Mouse (Mus musculus) brain, embryonic 14.5 days (tissue): Measurements from ENCODE around the gene Ptprcap.

Experiments
- CTCF ChIP-seq: fragments of 200-500 bp; IDR thresholded peaks from 2 replicates; pipeline ENCODE4 v1.5.1; 2012; ENCODE audit warnings: inconsistent platforms, mild to moderate bottlenecking, moderate library complexity, borderline replicate concordance; ENCODE audit not compliant: insufficient read depth, insufficient read length; ENCODE audit errors: extremely low read depth
- POLR2A ChIP-seq: fragments of 200-500 bp; IDR thresholded peaks from 2 replicates; pipeline ENCODE4 v1.6.1; 2012; ENCODE audit warnings: mild to moderate bottlenecking, inconsistent platforms, borderline replicate concordance; ENCODE audit not compliant: poor library complexity, insufficient read depth, insufficient read length, severe bottlenecking; ENCODE audit errors: extremely low read depth

DNA sequence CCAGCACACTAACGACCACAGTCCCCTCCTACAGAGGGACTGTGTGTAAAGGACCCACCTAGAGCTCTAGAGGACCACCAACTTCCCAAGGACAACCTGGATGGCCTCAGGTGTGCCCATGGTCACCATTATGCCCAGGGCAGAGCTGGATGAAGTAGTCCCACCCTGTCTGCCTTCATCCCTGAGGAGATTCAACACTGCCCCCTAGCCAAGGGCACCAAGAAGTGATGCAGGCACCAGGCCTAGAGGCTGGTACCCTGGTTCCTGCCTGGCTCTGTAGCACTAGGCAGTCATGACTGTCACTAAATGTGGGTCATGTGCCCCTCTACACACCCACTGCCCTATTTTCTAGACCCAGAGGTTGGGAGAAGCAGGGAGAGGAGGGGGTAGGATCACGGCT lies 21.6 kb upstream of the Ptprcap start:
- TF ChIP-seq POLR2A (no peak), CTCF (no peak)
